Mouse (Mus musculus) kidney, adult 9 months (tissue): ENCODE results near the gene Mien1.

Source experiments
- DNase-seq: peaks from one replicate; pipeline ENCODE4 v3.0.0; 2022

The Mien1 gene

DNA sequence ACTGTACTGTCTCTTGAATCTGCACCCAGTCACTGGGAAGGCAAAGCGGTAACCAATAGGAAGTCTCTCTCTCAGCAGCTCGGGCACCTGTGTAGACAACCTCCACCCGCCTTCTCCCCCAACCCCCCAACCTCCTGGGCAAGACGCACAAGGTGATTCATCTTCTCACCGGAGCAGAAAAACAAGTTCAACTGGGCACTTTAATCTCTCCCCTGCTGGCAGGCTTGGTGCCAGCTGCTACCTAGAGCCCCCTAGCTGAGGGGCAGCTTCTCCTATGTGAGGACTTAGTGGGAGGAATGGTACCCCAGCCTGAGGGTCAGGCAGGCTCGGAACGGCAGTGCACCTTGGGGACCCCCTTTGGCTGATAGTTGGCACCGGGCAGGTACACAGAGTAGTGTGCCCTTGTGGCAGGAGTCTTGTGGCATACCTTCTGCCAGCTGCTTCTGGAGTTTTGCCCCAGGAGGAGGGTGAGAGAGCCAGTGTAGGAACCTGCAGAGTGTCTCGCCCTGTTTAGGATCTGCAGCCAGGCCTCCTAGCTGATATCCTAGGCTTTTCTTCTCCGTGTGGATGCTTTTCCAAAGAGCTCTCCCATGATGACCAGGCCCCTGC is 19.7 kb downstream of the Mien1 start:
- DNase-seq, result peak; percentile 77

DNA sequence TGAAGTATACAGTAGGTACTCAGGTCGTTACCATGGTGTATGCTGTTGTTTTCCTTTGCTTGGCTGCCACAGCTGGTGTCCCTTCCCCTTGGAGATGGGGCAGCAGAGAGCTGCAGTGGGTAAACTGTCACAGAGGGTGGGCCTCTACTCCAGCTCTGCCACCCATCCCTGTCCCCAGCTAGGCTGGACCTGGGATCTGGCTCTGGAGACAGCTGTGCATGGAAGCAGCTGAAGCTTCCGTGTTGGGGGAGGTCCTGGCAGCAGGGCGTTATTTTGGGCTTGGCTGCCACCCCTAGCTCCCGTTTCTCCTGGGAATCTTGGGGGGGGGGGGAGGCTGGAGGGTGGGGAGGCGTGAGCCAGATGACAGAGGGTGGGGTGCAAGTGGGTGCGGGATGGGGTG is 20.5 kb downstream of the Mien1 start:
- DNase-seq, result no peak

DNA sequence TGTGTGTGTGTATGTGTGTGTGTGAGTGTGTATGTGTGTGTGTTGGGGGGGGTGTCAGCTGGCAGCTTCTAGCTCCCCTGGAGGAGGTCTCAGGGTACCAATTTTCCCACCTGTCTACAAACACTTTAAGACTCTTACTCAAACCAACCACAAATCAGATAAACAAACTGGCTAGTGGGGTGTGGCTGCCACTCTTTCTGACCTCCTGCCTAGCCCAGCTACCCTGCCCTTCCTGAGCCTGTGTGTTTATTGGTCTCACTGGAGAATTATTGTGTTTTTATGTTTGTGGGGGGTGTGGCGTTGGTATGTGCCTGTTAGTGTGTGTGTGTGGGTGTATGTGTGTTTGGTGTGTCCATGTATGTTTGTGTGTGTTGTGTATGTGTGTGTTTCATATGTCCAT is 21.7 kb downstream of the Mien1 start:
- DNase-seq, result no peak

DNA sequence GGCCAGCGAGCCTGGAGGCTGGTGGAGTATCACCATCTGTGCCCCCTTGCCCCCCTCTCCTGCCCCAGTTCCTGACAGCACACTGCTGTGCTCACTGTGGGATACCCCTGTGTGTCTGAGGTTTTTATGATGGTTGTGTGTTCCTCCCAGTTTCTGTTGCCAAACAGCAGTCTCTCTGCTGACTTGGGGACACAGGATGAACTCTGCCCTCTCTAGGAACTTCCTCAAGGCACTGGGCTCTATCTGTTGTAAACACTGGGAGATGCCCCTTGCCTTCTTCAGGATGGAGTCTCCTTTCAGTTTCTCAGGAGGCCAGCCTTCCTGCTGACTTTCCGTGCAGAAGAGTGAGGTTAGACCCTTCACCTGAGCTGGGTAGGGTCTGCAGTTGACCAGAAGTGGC is 24.6 kb downstream of the Mien1 start:
- DNase-seq, result peak; percentile 53

DNA sequence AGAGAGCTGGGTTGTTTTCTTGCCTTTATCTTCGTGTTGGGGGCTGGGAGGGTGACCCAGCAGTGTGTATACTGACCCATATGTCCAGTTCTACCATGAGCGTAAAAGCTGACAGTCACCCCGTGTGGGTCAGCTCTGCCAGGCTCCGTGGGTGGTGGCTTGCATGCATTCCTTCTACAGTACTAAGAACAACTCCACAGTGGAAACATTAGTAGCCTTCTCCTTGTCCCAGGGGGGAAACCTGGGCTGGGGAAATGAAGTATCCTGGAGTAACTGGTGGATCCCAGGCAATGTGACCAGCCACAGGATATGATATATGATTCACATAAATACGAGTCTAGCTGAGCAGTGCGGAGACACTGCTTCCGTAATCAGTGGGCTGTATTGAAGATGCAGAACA is 25.1 kb downstream of the Mien1 start:
- DNase-seq, result no peak

DNA sequence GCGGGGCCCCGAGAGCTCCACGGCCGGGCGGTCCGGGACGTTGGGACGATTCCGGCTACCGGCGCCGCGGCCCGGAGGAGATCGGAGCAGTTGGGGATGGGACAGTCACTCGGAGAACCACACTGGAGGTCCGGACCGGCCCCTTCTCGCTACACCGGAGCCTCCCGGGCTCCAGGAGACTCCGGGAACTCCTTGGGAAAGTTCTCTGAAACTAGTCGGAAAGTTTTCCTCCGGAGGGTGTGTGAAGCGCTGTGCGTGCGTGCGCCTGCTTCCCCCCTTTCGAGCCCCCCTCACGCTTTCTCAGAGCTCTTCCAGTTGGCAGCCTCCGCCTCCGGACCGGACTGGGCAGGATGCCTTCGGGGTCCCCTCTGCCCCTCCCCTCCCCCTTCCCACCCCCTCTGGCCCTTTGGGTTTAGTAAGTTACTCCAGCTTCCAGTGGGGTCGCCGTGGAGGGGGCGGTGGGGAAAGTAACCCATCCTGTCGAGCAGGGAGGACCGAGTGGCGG is 25.9 kb downstream of the Mien1 start:
- DNase-seq, result no peak

DNA sequence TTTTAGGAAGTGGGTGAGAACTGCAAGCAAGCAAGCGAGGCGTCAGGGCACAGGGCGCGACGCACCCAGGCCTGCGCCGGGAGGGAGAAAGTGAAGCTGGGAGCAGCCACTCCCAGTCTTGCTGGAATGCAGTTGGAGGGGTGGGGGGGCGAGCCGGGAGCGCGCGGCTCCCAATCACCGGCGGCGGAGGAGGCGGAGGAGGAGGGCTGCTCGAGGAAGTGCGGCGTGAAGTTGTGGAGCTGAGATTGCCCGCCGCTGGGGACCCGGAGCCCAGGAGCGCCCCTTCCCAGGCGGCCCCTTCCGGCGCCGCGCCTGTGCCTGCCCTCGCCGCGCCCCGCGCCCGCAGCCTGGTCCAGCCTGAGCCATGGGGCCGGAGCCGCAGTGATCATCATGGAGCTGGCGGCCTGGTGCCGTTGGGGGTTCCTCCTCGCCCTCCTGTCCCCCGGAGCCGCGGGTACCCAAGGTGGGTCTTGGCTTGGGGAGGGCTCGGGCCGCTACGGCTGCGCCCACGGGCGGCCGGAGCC is 26.5 kb downstream of the Mien1 start, which contains the start of gene Erbb2:
Erbb2 (plus strand) TSS at position 198 of the 524 bp plus-strand sequence.
- DNase-seq, result peak; percentile 81

DNA sequence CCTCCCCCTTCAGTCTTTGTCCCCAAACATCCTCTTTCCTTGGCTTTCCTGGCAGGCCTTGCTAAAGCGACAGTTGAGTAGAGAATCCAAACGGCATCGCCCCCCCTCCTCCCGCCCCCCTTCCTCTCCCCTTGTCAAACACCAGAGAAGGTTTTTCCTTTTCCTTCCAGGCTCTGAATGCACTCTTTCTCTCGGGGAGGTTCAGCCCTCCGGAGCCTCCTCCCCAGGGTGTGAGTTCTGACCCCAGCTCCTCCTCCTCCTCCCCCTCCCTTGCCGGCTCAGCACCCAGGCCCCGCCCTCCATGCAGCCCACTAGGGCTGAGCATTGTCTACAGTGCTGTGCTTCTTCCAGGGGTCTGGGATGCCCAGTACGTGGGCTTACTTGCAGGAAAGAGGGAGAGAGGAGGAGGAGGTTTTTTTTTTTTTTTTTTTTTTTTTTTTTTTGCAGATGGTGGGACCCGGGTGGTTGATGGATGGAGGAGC is 29.4 kb downstream of the Mien1 start:
- peak; percentile 75 for DNase-seq

DNA sequence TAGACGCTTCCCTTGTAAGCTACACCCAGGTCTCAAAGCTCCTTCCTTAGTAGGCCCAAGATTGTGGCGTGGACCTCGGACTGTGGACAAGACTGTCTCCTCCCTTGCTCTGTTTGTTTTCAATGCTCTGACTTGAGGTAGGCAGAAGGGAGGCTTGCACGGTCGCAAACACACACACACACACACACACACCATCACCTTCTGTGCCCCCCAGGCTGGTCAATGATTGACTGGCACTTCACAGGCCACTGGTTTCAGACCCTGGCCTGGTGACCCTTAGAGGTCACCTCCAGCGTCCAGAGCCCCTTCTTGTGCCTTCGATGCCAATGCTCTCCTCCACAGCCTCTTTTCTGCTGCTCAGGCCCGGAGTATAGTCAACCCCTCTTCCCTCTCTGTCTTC is 29.9 kb downstream of the Mien1 start:
- peak; percentile 94 for DNase-seq

DNA sequence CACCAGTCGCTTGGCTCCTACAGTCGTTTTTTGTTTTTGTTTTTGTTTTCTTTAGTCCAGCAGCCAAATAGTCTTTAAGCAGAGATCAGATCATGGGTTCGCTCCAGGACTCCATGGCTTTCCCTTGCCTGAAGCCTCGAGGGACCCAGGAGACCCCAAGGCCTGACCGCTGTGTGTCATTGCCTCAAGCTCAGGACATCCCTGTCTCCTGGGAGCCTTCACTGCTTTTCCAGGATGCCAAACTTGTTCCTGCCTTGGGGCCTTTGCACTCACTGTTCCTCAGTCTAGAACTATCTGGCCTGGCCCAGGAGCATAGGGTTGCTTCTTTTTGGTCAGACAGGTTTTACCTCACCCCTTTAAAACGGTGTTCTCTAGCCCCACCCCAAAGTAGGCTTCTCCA is 32.2 kb downstream of the Mien1 start:
- DNase-seq, result no peak

DNA sequence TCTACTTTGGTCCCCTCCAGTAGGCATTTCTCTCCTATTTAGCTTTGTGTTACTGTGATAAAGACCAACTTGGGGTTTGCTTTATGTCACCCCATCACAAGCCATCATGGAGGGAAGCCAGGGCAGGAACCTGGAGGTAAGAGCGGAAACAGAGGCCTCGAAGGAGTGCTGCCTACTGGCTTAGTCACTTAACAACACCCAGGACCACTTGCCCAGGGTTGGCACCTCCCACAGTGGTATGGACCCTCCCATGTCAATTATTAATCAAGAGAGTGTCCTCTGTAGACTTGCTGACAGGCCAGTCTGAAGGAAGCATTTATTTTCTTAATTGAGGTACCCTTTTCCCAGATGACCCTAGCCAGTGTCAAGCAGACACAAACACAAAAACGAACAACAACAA is 38.0 kb downstream of the Mien1 start:
- peak; percentile 91 for DNase-seq

DNA sequence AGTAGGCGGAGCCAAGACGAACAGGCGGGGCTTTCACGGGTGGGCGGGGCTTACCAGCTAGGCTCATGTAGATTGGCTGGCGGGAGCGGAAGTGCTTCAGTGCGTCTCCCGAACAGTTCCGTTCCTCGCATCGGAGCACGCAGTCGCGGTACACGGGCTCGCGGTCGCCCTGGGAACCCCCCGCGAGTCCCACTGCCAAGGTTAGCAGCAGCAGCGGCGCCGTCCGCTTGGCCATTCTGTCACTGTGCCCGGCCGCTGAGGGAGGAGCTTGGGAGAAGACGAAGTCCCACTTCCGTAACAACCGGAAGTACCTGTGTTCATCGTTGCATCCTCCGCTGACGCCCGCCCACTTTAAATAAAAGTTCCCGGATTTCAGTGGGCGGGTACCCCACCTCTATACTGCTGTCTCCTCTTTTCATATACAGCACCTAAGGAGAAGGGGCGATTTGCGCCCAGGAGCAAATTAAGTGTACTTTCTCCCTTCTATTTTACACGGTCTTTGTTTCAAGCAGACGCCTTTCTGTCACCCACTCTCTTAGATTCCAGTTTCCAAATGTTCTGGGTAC is 38.5 kb downstream of the Mien1 start, which contains the start of gene Pgap3:
Pgap3 (minus strand) TSS at position 330 of the 566 bp plus-strand sequence.
- DNase-seq, result peak; percentile 92

DNA sequence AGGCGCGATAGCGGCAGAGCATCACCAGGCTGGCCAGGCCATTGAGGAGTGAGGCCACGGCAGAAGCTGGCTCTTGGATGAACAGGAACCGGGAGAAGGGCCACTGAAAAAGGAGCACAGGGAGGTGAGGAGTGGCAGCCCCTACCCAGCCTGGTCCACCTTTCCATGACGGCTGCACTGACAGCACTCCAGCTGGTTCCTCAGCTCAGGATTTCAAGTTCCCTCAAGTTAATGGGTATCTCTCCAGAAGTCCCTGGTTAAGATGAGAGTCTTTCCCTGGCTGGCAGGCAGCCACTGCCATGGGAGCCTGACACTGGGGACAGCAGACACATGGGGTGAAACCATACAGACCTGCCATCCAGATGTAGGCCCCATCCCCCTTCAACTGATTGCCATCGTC is 40.8 kb downstream of the Mien1 start:
- DNase-seq, result no peak

DNA sequence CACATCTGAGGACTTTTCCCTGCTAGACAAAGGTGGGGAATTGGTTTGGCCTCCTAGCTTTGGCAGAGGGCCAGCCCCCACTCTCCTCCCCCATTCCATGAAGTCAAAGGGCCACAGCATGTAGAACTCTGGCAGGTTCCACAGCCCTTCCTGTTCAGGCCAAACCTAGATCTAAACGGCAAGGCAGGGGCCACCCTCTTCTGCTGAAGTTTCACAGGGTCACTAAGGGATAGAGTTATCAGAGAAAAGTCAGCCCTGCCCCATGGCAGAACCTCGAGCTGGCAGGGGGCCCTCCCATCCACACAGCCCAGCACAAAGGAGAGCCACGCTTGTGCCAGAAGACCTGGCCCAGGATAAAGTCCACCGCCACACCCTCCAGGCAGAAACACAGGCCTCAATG is 43.8 kb downstream of the Mien1 start:
- DNase-seq, result peak; percentile 86

DNA sequence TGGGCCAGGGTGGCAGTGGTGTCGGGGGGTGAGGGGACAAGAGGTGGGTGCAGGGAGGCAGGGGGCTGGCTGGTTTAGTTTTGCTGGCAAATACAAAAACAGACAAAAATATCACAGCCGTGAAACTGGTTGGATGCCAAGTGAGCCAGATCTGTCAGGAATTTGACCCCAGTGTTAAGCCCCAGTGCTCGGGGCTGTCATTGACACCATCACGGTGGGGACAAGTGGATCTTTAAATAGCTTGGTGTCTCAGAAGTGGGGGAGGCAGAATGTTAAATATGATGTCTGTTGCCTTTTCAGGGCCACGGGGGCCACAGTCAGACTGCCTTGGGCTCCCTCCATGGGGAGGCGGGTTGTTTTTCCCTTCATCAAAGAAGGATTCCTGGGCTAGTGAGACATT is 44.5 kb downstream of the Mien1 start:
- peak; percentile 55 for DNase-seq

DNA sequence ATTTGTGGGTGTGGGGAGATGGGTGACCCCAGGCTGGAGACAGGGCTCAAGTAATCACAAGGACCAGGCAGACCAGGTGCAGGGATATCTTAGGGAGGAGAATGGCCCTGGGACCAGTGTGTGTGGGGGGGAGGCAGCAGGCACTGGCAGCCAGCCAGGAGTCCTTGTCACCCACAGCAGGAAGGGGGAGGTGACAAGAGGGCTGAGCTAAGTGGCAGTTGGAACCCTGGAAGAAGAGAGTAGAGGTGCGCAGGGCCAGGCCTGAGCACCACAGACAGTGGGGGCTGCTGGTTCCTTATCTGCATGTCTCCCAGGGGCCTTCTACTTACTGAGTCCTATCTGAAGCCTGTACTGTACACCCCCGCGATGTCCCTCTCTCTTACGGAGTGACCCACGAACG is 45.5 kb downstream of the Mien1 start:
- DNase-seq, result no peak

DNA sequence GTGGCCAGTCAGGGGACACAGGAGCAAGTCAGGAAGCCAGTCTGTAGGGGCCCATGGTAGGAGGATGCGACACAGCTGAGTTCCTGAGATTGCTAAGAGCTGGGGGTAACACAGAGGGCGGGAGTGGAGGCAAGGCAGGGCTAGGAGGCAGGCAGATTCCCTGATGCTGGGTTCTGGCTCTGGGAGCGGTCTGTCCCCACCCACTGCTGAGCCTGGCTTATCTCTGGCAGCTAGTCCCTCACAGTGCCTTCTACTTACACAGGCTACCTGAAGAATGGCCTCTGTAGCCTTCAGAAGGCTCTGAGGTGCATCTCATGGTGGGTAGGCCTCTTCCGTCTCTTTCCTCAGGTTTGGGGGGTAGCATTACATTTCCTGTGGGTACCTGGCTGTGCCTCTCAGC is 46.1 kb downstream of the Mien1 start:
- no peak for DNase-seq

DNA sequence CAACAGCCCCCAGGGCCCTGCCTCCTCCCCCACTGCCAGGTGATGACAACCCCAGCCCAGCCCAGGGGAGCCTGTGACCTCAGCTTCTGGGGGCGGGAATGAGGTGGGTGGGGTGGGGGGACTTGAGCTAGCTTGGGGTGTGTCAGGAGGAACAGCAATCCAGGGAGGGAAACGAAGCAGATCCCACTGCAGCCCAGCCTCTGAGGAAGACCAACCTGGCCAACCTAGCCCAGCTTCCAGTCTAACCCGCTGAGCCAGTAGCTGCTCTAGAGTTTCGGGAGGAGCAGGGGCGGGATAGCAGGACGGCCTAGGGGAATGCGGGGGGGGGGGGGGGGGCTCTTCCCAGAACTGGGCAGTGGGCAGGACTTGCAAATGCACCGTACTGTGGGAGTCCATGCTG is 46.8 kb downstream of the Mien1 start:
- DNase-seq, result no peak

DNA sequence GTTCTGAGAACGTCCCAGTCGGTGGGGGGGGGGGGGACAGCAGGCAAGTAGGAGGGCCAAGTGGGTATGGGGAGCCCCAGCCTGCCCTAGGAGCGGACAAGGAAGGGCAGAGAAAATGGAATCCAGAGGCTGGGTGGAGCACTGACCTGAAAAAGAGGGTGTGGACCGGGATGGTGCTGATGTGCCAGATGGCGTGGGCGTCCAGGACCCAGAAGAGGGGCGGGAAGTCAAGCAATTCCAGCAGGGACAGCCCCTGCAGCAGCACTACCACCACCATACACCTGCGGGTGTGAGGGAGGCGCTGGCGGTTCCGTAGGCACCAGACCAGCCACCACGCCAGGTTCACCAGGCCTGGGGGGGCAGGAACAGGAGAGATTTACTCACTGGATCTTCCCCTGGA is 48.6 kb downstream of the Mien1 start:
- no peak for DNase-seq

DNA sequence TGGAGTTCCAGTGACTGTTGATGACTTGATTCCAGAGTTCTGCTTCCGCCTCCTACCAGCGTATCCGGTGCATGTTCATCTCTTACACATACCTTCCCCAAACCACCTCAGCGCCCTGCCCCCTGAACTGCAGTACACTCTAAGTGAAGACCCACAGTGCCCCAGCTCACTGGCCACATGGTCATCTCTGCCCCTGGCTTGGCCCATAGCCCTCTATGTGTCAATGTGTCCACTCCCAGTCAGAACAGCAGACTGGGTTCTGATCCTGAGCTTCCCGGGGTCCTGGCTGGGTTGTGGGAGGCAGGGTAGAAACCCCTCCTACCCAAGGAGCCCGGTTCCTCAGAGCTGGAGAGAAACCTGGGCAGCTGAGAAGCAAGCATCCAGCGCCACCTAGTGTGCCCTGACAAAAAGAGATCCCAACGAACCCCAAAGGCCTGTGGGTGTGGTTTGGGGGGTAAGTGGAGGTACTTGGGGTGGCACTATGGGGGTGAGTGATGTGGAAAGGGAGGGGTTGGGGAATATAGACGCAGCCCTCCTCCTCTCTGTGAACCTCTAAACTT is 49.5 kb downstream of the Mien1 start:
- peak; percentile 67 for DNase-seq

DNA sequence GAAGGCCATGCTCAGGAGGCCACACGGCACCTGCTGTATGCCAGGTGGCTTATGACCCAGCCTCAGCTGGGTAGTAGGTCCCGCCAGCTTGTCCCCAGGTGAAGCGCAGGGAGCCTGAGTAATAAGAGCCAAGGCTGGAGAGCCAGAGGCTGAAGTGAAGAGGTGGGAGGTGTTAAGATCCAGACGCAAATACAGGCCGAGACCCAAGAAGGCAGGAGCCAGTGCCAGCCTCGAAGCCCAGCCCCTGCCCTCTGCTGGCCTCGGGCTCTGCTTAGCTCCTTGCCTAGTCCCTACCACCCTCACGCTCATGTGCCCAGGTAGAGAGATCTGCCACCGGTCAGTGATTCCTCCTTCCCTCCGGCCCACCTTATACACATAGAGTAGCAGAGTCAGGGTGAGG is 50.5 kb downstream of the Mien1 start:
- DNase-seq, result no peak
